Mouse (Mus musculus) stomach, embryonic 15.5 days (tissue): Measurements from ENCODE around the gene Apoa2. TPM values are rescaled to one million over a fixed set of nuclear protein-coding genes. Genes with fewer than 3 reads are reported as not detected.

Source experiments
- ATAC-seq: fragments of 200-750 bp; cut with Nextera tagmentation; 2 replicates; pipeline ENCODE4 v1.8.0; 2017; ENCODE audit warnings: low read depth, moderate number of reproducible peaks, moderate TSS enrichment; ENCODE audit not compliant: insufficient read depth, low FRiP score
- H3K27ac ChIP-seq: fragments of 300-500 bp; sonication (generic); 2 replicates; pipeline ENCODE4 v1.5.1; 2015; ENCODE audit warnings: mild to moderate bottlenecking, inconsistent platforms
- H3K27me3 ChIP-seq: fragments of 300-500 bp; sonication (generic); replicated peaks from 2 replicates; pipeline ENCODE4 v1.6.1; 2015; ENCODE audit warnings: inconsistent platforms
- H3K36me3 ChIP-seq: fragments of 300-500 bp; sonication (generic); 2 replicates; pipeline ENCODE4 v1.6.1; 2015; ENCODE audit warnings: inconsistent platforms
- H3K4me1 ChIP-seq: fragments of 300-500 bp; sonication (generic); 2 replicates; pipeline ENCODE4 v1.6.1; 2015; ENCODE audit warnings: inconsistent platforms
- H3K4me2 ChIP-seq: fragments of 300-500 bp; sonication (generic); 2 replicates; pipeline ENCODE4 v1.6.1; 2015; ENCODE audit warnings: mild to moderate bottlenecking, inconsistent platforms
- H3K4me3 ChIP-seq: fragments of 300-500 bp; sonication (generic); replicated peaks from 2 replicates; pipeline ENCODE4 v1.5.1; 2015; ENCODE audit warnings: inconsistent platforms
- H3K9ac ChIP-seq: fragments of 300-500 bp; sonication (generic); 2 replicates; pipeline ENCODE4 v1.6.1; 2015; ENCODE audit warnings: inconsistent platforms
- H3K9me3 ChIP-seq: fragments of 300-500 bp; sonication (generic); 2 replicates; pipeline ENCODE4 v1.6.1; 2016; ENCODE audit warnings: inconsistent platforms
- WGBS: fragments of 180-500 bp; shearing (Covaris S2); methylation state at CpG from one replicate; pipeline ENCODE4 v1.1.7; 2015; 5-methylcytosine and 5-hydroxymethylcytosine counted together
- polyA plus RNA-seq: library from polyadenylated mRNA; unstranded; fragments of >200 nt; fragmentation: Nextera tagmentation; extraction: Ambion mirVana; gene quantifications from 2 replicates; pipeline ENCODE4 v1.2.1, GENCODE M21; 2015

Gene Apoa2
- polyA plus RNA-seq, 1 experiment from 2014 or later, result 523 TPM

DNA sequence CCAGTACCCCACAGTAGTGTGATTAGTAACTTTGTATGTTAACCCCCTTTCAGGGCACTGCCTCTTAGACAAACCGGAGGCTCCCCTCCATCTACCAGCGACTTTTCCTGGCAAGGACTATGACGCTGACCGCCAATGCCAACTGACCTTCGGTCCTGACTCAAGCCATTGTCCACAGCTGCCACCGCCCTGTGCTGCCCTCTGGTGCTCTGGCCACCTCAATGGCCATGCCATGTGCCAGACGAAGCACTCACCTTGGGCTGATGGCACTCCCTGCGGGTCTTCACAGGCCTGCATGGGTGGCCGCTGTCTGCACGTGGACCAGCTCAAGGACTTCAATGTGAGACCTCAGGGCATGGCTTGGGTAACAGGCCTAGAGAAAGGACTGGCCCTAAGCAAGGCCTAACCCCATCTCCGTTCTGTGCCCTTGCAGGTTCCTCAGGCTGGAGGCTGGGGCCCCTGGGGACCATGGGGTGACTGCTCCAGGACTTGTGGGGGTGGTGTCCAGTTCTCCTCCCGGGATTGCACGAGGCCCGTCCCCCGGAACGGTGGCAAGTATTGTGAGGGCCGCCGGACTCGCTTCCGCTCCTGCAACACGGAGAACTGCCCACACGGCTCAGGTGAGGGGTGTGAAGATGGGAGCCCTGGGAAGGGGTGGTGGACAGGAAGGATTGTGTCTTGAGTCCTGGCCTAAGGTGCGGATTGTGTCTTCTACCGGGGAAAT is 31.4 kb downstream of the Apoa2 start:
- Histone ChIP-seq H3K4me2 (no peak overlapping the region), H3K36me3 (no peaks in the 10 kb centered on the region), H3K27me3 (no peaks in the 10 kb centered on the region), H3K9ac (no peak overlapping the region), H3K27ac (no peak overlapping the region), H3K4me1 (peaks cover 23% of the 10 kb centered on the region), H3K4me3 (no peak overlapping the region), H3K9me3 (no peaks in the 10 kb centered on the region)
- 89% methylated on average over 24 of the region's 24 CpGs for WGBS
- ATAC-seq, result no peak

DNA sequence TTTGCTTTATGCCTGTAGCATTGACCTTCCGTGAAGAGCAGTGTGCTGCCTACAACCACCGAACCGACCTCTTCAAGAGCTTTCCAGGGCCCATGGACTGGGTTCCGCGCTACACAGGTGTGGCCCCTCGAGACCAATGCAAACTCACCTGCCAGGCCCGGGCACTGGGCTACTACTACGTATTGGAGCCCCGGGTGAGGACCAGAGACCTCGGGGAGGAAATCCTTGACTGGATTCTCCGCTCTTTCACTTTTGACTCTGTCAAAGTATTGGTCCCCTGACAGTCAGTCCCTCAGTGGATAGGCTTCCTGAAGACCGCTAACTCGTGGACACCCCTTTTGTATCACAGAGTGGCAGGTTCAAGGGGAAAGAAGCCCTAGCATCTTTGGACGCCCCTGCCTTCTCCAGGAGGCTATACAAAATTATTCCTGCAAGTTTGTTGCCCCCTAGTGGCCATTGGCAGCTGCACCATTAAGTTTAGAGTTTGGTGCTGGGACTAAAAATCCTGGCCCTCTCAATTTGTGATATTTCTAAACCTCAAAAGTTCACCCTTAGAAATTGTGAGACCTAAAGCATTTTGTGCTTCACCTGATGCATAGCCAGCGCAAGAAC is 32.2 kb downstream of the Apoa2 start:
- 67% methylated on average over 15 of the region's 15 CpGs for WGBS
- no peak for ATAC-seq

DNA sequence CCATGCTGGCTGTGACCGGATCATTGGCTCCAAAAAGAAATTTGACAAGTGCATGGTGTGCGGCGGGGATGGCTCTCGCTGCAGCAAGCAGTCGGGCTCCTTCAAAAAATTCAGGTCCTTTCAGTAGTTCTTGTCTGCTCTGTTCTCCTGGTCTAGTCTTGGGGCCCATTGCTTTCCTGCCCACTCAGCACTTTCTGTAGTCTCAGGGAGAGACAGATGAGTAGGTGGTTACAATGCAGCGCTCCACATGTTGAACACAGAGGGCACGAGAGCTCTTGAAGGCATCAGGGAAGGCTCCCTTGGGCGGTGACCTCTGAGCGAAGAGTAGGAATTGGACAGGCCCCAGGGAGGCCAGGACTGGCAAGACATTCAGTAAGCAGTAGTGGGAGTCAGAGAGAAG is 32.9 kb downstream of the Apoa2 start:
- Histone ChIP-seq H3K9ac (no peak overlapping the region), H3K4me2 (no peak overlapping the region), H3K4me1 (peaks cover 15% of the 10 kb centered on the region), H3K36me3 (no peaks in the 10 kb centered on the region), H3K4me3 (no peak overlapping the region), H3K9me3 (no peaks in the 10 kb centered on the region), H3K27ac (no peak overlapping the region), H3K27me3 (no peaks in the 10 kb centered on the region)
- ATAC-seq, result no peak
- 83% methylated on average over 9 of the region's 9 CpGs for WGBS

More for the DNA sequence above, 32.2 kb downstream of the Apoa2 start:
- Histone ChIP-seq H3K27ac (no peak overlapping the region), H3K9me3 (no peaks in the 10 kb centered on the region), H3K4me2 (no peak overlapping the region), H3K4me3 (no peak overlapping the region), H3K9ac (no peak overlapping the region), H3K36me3 (no peaks in the 10 kb centered on the region), H3K4me1 (peaks cover 16% of the 10 kb centered on the region; the same call in 1 of the 2 replicates), H3K27me3 (no peaks in the 10 kb centered on the region)

DNA sequence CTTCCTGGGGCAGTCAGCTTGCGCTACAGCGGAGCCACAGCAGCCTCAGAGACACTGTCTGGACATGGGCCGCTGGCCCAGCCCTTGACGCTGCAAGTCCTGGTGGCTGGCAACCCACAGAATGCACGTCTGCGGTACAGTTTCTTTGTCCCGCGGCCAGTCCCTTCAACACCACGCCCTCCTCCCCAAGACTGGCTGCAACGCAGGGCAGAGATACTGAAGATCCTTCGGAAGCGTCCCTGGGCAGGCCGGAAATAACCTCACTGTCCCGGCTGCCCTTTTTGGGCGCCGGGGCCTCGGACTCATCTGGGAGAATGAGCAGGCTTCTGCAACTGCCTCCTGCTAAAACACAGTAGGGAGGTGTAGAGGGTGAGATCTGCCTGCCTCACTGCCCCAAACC is 34.1 kb downstream of the Apoa2 start:
- H3K27ac ChIP-seq, result no peak overlapping the region
- no peak for ATAC-seq
- 74% methylated on average over 17 of the region's 17 CpGs for WGBS
- no peaks in the 10 kb centered on the region for H3K9me3 ChIP-seq
- H3K4me2 ChIP-seq, result no peak overlapping the region
- H3K36me3 ChIP-seq, result no peaks in the 10 kb centered on the region
- peaks cover 13% of the 10 kb centered on the region; the same call in 1 of the 2 replicates for H3K4me1 ChIP-seq
- H3K27me3 ChIP-seq, result no peaks in the 10 kb centered on the region
- H3K4me3 ChIP-seq, result no peak overlapping the region
- H3K9ac ChIP-seq, result no peak overlapping the region

DNA sequence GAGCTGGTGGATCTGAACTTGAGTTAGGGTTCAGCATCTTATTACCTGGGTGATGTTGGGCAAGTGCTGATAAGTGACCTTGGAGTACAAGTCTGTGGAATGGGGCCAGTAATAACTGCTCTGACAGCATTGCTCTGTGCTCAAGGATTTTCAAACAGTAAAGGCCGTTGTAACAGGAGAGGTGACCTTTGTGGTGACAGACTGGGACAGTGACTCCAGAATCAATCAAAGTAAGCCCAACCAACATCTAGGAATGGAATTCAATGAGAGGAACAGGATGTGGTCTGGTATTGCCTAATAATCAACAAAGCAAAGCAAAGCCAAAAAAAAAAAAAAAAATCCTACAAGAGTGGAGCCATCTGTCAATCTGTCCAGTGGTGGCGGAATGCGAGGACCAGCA is 35.5 kb downstream of the Apoa2 start:
- Histone ChIP-seq H3K4me3 (no peak overlapping the region), H3K4me2 (no peak overlapping the region), H3K36me3 (no peaks in the 10 kb centered on the region), H3K27me3 (no peaks in the 10 kb centered on the region), H3K4me1 (peaks cover 13% of the 10 kb centered on the region; the same call in 1 of the 2 replicates), H3K9me3 (no peaks in the 10 kb centered on the region), H3K27ac (no peak overlapping the region), H3K9ac (no peak overlapping the region)
- no peak for ATAC-seq
- 42% methylated on average over 3 of the region's 3 CpGs for WGBS

DNA sequence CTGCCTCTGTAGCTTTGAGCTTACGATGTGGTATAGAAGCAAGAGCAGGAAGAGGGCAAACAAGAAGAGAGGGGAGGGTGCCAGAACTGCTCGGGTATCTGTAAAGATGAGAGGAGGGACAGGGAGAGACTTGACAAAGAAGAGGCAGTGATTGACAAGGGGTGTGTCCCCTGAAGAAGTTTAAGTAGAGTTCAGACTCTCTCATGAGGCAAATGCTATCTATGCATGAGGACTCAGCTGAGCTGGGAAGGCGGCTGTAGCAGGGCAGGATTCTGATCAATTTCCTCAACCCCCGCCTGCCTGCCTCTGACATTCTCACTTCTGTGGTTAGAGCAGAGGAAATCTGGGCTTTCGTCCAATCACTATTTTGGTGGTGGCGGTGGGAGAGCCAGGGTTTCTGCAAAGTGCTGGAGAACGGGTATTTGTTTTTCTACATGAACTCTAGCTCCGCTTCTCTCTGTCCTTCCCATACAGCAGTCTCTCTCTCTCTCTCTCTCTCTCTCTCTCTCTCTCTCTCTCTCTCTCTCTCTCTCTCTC is 37.8 kb downstream of the Apoa2 start:
- Histone ChIP-seq H3K4me3 (peak overlapping the region; percentile 16), H3K9ac (peak overlapping the region; percentile 22; the same call in 1 of the 2 replicates), H3K36me3 (no peaks in the 10 kb centered on the region), H3K27me3 (no peaks in the 10 kb centered on the region), H3K9me3 (no peaks in the 10 kb centered on the region), H3K4me1 (peaks cover 13% of the 10 kb centered on the region; the same call in 1 of the 2 replicates), H3K27ac (peak overlapping the region; percentile 93), H3K4me2 (peak overlapping the region; percentile 46)
- peak; percentile 75; the same call in 1 of the 2 replicates for ATAC-seq
- 1% methylated on average over 8 of the region's 8 CpGs for WGBS

DNA sequence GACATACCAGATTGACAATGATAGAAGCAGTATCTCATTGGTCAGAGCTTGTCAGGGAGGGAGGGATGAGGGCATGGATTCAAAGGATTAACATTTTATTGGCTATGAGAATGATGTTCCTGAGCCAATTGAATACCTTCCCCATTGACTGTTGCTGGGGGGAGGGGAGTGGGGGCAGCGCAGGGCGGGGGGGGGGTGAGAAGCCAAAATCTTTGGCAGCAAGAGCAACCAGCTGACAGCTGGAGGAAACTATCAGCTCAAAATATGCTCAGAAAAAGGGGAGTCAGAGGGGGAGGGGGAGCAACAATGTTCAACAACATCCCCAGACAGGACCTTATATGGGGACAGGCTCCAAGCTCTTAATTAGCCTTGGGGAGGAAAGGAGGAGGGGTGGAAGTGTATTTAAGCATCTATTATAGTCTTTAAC is 38.3 kb downstream of the Apoa2 start:
- no peaks in the 10 kb centered on the region for H3K36me3 ChIP-seq
- no peaks in the 10 kb centered on the region for H3K9me3 ChIP-seq
- H3K4me1 ChIP-seq, result peaks cover 13% of the 10 kb centered on the region; the same call in 1 of the 2 replicates
- no peak overlapping the region for H3K9ac ChIP-seq
- H3K27me3 ChIP-seq, result no peaks in the 10 kb centered on the region
- peak overlapping the region; percentile 93 for H3K27ac ChIP-seq
- no peak overlapping the region for H3K4me3 ChIP-seq
- WGBS, result 0% methylated on average over 2 of the region's 2 CpGs
- H3K4me2 ChIP-seq, result peak overlapping the region; percentile 46
- ATAC-seq, result peak; percentile 75; the same call in 1 of the 2 replicates

DNA sequence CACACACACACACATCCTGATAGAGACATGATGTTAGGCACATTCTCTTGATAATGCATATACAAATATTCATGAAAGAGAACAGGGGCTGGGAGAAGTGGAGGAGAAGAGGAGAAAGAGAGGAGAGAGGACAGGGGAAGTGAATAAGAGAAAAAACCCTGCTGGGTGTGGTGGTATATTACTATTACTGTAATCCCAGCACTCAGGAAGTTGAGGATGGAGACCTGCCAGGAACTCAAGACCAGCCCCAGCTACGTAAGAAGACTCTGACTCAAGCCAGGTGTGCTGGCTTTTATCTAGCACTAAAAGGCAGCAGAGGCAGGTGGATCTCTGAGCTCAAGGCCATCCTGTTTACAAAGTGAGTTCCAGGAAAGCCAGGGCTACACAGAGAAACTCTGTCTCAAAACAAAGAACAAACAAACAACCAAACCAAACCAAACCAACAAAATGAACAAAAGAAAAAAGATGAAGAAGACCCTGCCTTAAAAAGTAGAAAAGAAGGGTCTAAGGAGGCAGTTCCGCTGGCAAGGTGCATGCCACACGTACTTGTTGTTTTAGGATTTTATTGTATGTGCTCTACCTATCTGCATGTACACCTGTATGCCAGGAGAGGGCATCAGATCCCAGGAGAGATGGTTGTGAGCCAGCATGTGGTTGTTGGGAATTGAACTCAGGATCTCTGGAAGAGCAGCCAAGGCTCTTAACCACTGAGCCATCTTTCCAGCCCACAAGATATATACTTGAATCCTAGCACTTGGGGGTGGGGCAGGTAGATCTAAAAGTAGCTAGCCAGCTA is 39.0 kb downstream of the Apoa2 start:
- peak overlapping the region; percentile 46; the same call in 1 of the 2 replicates for H3K4me2 ChIP-seq
- H3K4me3 ChIP-seq, result no peak overlapping the region
- peaks cover 10% of the 10 kb centered on the region; the same call in 1 of the 2 replicates for H3K4me1 ChIP-seq
- peak overlapping the region; percentile 93 for H3K27ac ChIP-seq
- no peaks in the 10 kb centered on the region for H3K36me3 ChIP-seq
- no peak for ATAC-seq
- H3K27me3 ChIP-seq, result no peaks in the 10 kb centered on the region
- no peaks in the 10 kb centered on the region for H3K9me3 ChIP-seq
- no peak overlapping the region for H3K9ac ChIP-seq
- 66% methylated on average over 3 of the region's 3 CpGs for WGBS

DNA sequence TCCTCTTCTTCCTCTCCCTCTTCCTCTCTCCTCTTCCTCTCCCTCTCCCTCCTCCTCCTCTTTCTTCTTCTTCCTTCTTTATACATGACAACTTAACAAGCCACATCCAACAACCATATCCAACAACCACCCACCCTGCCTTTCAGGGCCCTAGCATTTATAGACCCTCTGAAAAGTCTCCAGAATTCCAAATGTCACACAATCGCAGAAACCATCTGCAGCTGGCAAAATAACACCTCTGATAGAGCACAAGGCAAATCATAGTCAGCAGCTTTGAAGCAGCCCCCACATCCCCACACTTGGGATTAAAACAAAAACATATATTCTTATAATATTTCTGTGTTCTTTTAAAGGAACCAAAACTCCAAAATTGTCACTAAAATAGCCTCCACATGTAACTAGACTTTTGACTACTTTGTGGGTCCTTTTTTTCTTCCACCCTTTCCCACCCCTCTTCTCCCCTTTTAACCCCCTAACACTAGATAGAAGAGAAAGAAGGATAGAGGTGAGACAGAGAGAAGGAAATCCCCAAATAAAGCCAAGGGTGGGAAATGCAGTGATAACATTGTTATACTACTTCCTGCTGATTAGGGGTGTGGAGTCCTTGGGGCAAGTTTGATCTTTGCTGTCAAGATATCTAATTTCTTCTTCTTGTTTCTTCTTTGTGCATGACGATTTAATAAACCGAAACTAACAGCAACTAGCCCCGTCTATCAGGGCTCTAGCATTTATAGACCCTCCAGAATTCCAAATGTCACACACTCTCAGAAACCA is 41.3 kb downstream of the Apoa2 start:
- H3K27me3 ChIP-seq, result no peaks in the 10 kb centered on the region

DNA sequence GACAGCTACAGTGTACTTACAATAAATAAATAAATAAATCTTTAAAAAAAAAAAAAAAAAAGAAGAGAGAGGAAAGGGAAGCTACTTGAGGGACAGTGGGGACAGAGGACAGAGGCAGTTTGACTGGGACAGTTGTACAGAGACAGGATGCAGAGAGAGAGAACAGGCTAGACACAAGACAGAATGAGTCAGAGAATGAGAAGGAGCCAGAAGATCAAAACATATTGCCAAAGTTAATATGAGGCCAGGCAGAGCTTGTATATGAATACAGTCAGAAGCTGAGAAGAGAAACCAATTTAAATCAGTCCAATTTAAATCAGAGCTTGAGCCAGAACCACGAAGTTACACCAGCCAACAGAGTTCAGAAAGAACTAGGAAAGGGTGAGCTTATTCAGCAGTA is 43.5 kb downstream of the Apoa2 start:
- Histone ChIP-seq H3K9ac (no peak overlapping the region), H3K36me3 (peaks cover 10% of the 10 kb centered on the region), H3K4me3 (no peak overlapping the region), H3K4me1 (peaks cover 12% of the 10 kb centered on the region; the same call in 1 of the 2 replicates), H3K27me3 (no peaks in the 10 kb centered on the region), H3K27ac (no peak overlapping the region), H3K4me2 (no peak overlapping the region), H3K9me3 (no peaks in the 10 kb centered on the region)
- no peak for ATAC-seq
- WGBS, result 57% methylated on average over 1 of the region's 1 CpGs

More for the DNA sequence above, 41.3 kb downstream of the Apoa2 start:
- ATAC-seq, result no peak
- no peaks in the 10 kb centered on the region for H3K36me3 ChIP-seq
- H3K9ac ChIP-seq, result no peak overlapping the region
- H3K4me2 ChIP-seq, result no peak overlapping the region
- H3K4me3 ChIP-seq, result no peak overlapping the region
- peaks cover 7% of the 10 kb centered on the region for H3K4me1 ChIP-seq
- WGBS, result 53% methylated on average over 4 of the region's 4 CpGs
- no peaks in the 10 kb centered on the region for H3K9me3 ChIP-seq
- no peak overlapping the region for H3K27ac ChIP-seq
